Mouse (Mus musculus) myocyte (in vitro differentiated cells): ENCODE results near the gene Ifna2. TPM values are rescaled to one million over a fixed set of nuclear protein-coding genes. Genes with fewer than 3 reads are reported as not detected.

Experiments used
- H3K27me3 ChIP-seq: one replicate; pipeline ENCODE4 v1.6.1; 2011; ENCODE audit not compliant: control insufficient read depth, insufficient read depth, insufficient read length
- H3K36me3 ChIP-seq: one replicate; pipeline ENCODE4 v1.6.1; 2011; ENCODE audit not compliant: control insufficient read depth, insufficient read depth
- H3K4me2 ChIP-seq: one replicate; pipeline ENCODE4 v1.6.1; 2011; ENCODE audit warnings: low read depth, control low read depth
- H3K4me3 ChIP-seq: one replicate; pipeline ENCODE4 v1.5.1; 2011; ENCODE audit warnings: mild to moderate bottlenecking, control low read depth, moderate library complexity
- H3K79me2 ChIP-seq: one replicate; pipeline ENCODE4 v1.6.1; 2011; ENCODE audit not compliant: control insufficient read depth, insufficient read depth
- H3ac ChIP-seq: one replicate; pipeline ENCODE4 v1.6.1; 2011; ENCODE audit not compliant: control insufficient read depth, insufficient read length
- CEBPB ChIP-seq: IDR thresholded peaks from 2 replicates; pipeline ENCODE4 v1.6.1; 2011; ENCODE audit warnings: mild to moderate bottlenecking, moderate library complexity; ENCODE audit not compliant: poor library complexity, insufficient read depth, severe bottlenecking
- E2F4 ChIP-seq: IDR thresholded peaks from one replicate; pipeline ENCODE4 v1.6.1; 2011; ENCODE audit warnings: mild to moderate bottlenecking, control low read depth, moderate library complexity; ENCODE audit not compliant: insufficient read depth
- MAX ChIP-seq: IDR thresholded peaks from one replicate; pipeline ENCODE4 v1.6.1; 2011; ENCODE audit warnings: low read depth, mild to moderate bottlenecking, control low read depth
- MYOD1 ChIP-seq, 3 experiments: IDR thresholded peaks; one replicate each; pipeline ENCODE4 v1.6.1; 2011; ENCODE audit warnings: control low read depth in 2 of 3, low read depth in 2 of 3, mild to moderate bottlenecking in 2 of 3, moderate library complexity in 1 of 3; ENCODE audit not compliant: insufficient read length in 2 of 3, control insufficient read depth in 1 of 3
- MYOG ChIP-seq, 3 experiments: IDR thresholded peaks; one replicate each; pipeline ENCODE4 v1.6.1; 2011; ENCODE audit warnings: control low read depth in 2 of 3, low read depth in 2 of 3, mild to moderate bottlenecking in 2 of 3; ENCODE audit not compliant: insufficient read length in 2 of 3, control insufficient read depth in 1 of 3, insufficient read depth in 1 of 3
- POLR2A ChIP-seq: IDR thresholded peaks from one replicate; pipeline ENCODE4 v1.6.1; 2011; ENCODE audit warnings: low read depth, mild to moderate bottlenecking, control low read depth, moderate library complexity; ENCODE audit not compliant: insufficient read length
- POLR2AphosphoS2 ChIP-seq: IDR thresholded peaks from one replicate; pipeline ENCODE4 v1.6.1; 2011; ENCODE audit warnings: low read depth, control low read depth; ENCODE audit not compliant: insufficient read length
- REST ChIP-seq: IDR thresholded peaks from one replicate; pipeline ENCODE4 v1.6.1; 2011; ENCODE audit warnings: mild to moderate bottlenecking, control low read depth, moderate library complexity; ENCODE audit not compliant: insufficient read depth, insufficient read length
- SRF ChIP-seq: IDR thresholded peaks from one replicate; pipeline ENCODE4 v1.6.1; 2011; ENCODE audit warnings: low read depth; ENCODE audit not compliant: control insufficient read depth, insufficient read length
- TCF12 ChIP-seq: IDR thresholded peaks from one replicate; pipeline ENCODE4 v1.6.1; 2011; ENCODE audit warnings: mild to moderate bottlenecking, control low read depth; ENCODE audit not compliant: poor library complexity, insufficient read depth, severe bottlenecking
- TCF3 ChIP-seq: IDR thresholded peaks from one replicate; pipeline ENCODE4 v1.6.1; 2011; ENCODE audit warnings: low read depth, control low read depth; ENCODE audit not compliant: insufficient read length
- USF1 ChIP-seq: IDR thresholded peaks from one replicate; pipeline ENCODE4 v1.6.1; 2011; ENCODE audit warnings: low read depth, mild to moderate bottlenecking, control low read depth, moderate library complexity
- polyA plus RNA-seq: library from polyadenylated mRNA; unstranded; fragments of >200 nt; fragmentation: generic; extraction: Trizol; gene quantifications from one replicate; pipeline ENCODE4 v1.2.1, GENCODE M21; 2012; ENCODE audit warnings: missing spikeins

Gene Ifna2
- polyA plus RNA-seq, 1 experiment, result not detected

DNA sequence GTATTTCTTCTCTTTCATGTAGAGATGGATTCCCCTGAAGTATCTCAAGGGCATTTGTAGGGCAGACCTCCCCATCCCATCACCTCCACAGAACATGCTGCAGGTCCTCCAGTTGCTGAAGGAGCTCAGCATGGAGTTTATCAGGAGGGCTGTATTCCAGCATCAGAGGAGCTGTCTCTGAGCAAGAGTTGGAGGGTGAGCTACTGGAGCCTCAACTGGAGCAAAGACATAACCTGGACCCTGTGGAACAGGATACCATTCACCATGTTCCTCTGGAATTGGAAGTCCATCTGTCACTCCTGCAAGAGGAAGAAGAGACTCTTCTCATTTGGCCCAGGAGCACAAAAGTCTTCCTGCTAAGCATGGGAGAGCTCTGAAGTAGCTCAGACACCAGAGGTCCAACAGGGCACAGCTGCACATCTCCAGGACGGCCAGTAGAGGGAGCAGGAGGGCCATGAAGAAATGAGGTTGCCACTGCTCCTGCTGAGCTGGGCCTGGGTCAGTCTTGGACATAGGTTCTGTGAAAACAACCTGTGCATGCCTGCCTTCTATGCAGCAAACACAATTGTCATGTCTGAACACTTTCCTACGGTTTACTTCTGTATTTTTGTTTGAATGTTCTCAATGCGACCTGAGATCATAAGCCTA is 12.6 kb upstream of the Ifna2 start:
- no peak overlapping the region for H3K4me2 ChIP-seq
- H3K4me3 ChIP-seq, result no peak overlapping the region
- no peak overlapping the region for H3ac ChIP-seq
- TF ChIP-seq MYOG (IDR thresholded peaks at IDR 0.05; ENCODE audit: control insufficient read depth in 1 of 3, insufficient read depth in 1 of 3, insufficient read length in 2 of 3, low read depth in 2 of 3), result no peak
- TF ChIP-seq E2F4, result no peak
- TF ChIP-seq MYOD1 (IDR thresholded peaks at IDR 0.05; ENCODE audit: control insufficient read depth in 1 of 3, insufficient read length in 2 of 3, low read depth in 2 of 3), result peak in 1 of 3 experiments; percentile 7
- no peaks in the 10 kb centered on the region for H3K36me3 ChIP-seq
- H3K27me3 ChIP-seq, result peaks cover 7% of the 10 kb centered on the region
- no peaks in the 10 kb centered on the region for H3K79me2 ChIP-seq

GRCm38 (mm10) chr4:88693392-88693791 is 9.7 kb upstream of the Ifna2 start:
- Histone ChIP-seq H3K36me3 (no peaks in the 10 kb centered on the region), H3K4me2 (no peak overlapping the region), H3K27me3 (peaks cover 10% of the 10 kb centered on the region), H3K79me2 (no peaks in the 10 kb centered on the region), H3K4me3 (no peak overlapping the region), H3ac (no peak overlapping the region)
- TF ChIP-seq POLR2AphosphoS2, result no peak
- no peak for TF ChIP-seq USF1
- TF ChIP-seq CEBPB, result no peak
- TF ChIP-seq POLR2A, result no peak
- TF ChIP-seq MYOD1 (IDR thresholded peaks at IDR 0.05; ENCODE audit: control insufficient read depth in 1 of 3, insufficient read length in 2 of 3, low read depth in 2 of 3), result no peak
- TF ChIP-seq SRF, result no peak
- TF ChIP-seq E2F4, result no peak
- TF ChIP-seq MYOG (IDR thresholded peaks at IDR 0.05; ENCODE audit: control insufficient read depth in 1 of 3, insufficient read depth in 1 of 3, insufficient read length in 2 of 3, low read depth in 2 of 3), result no peak
- no peak for TF ChIP-seq TCF12
- no peak for TF ChIP-seq TCF3
- no peak for TF ChIP-seq REST
- no peak for TF ChIP-seq MAX

GRCm38 (mm10) chr4:88692537-88692936 is 8.8 kb upstream of the Ifna2 start:
- Histone ChIP-seq H3ac (no peak overlapping the region), H3K79me2 (no peaks in the 10 kb centered on the region), H3K36me3 (no peaks in the 10 kb centered on the region), H3K27me3 (peaks cover 10% of the 10 kb centered on the region), H3K4me2 (no peak overlapping the region), H3K4me3 (no peak overlapping the region)
- TF ChIP-seq SRF (no peak), CEBPB (no peak), REST (no peak), TCF12 (no peak), E2F4 (no peak), USF1 (no peak), POLR2AphosphoS2 (no peak), MYOD1 (IDR thresholded peaks at IDR 0.05; ENCODE audit: control insufficient read depth in 1 of 3, insufficient read length in 2 of 3, low read depth in 2 of 3) (no peak), POLR2A (no peak), TCF3 (no peak), MYOG (IDR thresholded peaks at IDR 0.05; ENCODE audit: control insufficient read depth in 1 of 3, insufficient read depth in 1 of 3, insufficient read length in 2 of 3, low read depth in 2 of 3) (no peak), MAX (no peak)

DNA sequence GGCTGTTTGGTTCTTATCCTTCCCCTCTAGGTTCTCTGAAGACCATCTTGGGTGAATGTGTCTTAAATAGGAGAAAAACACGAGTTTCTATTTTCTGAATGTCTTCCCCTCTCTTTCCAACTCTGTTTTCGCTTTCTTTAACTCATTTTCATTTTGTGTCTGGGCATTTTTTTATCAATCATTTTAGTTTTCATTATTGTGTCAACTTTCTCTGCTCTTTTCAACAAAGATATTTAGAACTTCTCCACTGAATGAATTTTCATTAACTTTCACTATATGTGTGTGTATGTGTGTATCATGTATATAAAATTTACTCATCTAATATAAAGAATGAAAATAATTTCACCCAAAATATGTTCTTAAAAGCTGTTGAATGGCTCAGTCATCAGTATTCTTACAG is 7.5 kb upstream of the Ifna2 start, which contains the start of gene Ifnab:
TSS of gene Ifnab (minus strand) at position 101 of the 400 bp plus-strand sequence.
- no peak for TF ChIP-seq POLR2A
- TF ChIP-seq E2F4, result no peak
- TF ChIP-seq POLR2AphosphoS2, result no peak
- TF ChIP-seq SRF, result no peak
- no peak for TF ChIP-seq TCF12
- TF ChIP-seq CEBPB, result no peak
- no peak for TF ChIP-seq MYOG (IDR thresholded peaks at IDR 0.05; ENCODE audit: control insufficient read depth in 1 of 3, insufficient read depth in 1 of 3, insufficient read length in 2 of 3, low read depth in 2 of 3)
- no peak for TF ChIP-seq MYOD1 (IDR thresholded peaks at IDR 0.05; ENCODE audit: control insufficient read depth in 1 of 3, insufficient read length in 2 of 3, low read depth in 2 of 3)
- no peak within 1 kb of the TSS for H3K4me2 ChIP-seq
- H3ac ChIP-seq, result no peak within 1 kb of the TSS
- no peaks in the 10 kb centered on the region for H3K79me2 ChIP-seq
- peaks cover 10% of the 10 kb centered on the region for H3K27me3 ChIP-seq
- no peaks in the 10 kb centered on the region for H3K36me3 ChIP-seq
- no peak within 1 kb of the TSS for H3K4me3 ChIP-seq

- H3K79me2 ChIP-seq, result no peaks in the 10 kb centered on the region
- no peaks in the 10 kb centered on the region for H3K27me3 ChIP-seq
- H3K4me3 ChIP-seq, result no peak overlapping the region
- no peak overlapping the region for H3K4me2 ChIP-seq
- TF ChIP-seq MYOG (IDR thresholded peaks at IDR 0.05; ENCODE audit: control insufficient read depth in 1 of 3, insufficient read depth in 1 of 3, insufficient read length in 2 of 3, low read depth in 2 of 3), result no peak
- TF ChIP-seq MAX, result no peak
- TF ChIP-seq SRF, result no peak
- no peak for TF ChIP-seq REST
- no peak for TF ChIP-seq POLR2A
- TF ChIP-seq MYOD1 (IDR thresholded peaks at IDR 0.05; ENCODE audit: control insufficient read depth in 1 of 3, insufficient read length in 2 of 3, low read depth in 2 of 3), result no peak
- TF ChIP-seq TCF12, result no peak
- TF ChIP-seq CEBPB, result no peak
- no peak for TF ChIP-seq E2F4
- TF ChIP-seq USF1, result no peak
- TF ChIP-seq TCF3, result no peak
- TF ChIP-seq POLR2AphosphoS2, result no peak
- H3K36me3 ChIP-seq, result no peaks in the 10 kb centered on the region
- H3ac ChIP-seq, result no peak overlapping the region
Observed at GRCm38 (mm10) chr4:88681353-88681752, 2.4 kb downstream of the Ifna2 start.
